Mouse (Mus musculus): ENCODE results near the gene Vav2. TPM values are rescaled to one million over a fixed set of nuclear protein-coding genes. Genes with fewer than 3 reads are reported as not detected.

Gene Vav2
- polyA plus RNA-seq (2021; fragmentation: Nextera tagmentation): 0.95 and 0.97 TPM in 2 replicates
- long read RNA-seq, experiment 1, partial matches to known transcripts: 1 of 2 reads
- long read RNA-seq, experiment 1, other reads (novel, unspliced or antisense): 1 of 2 reads
- long read RNA-seq, experiment 2, partial matches to known transcripts: 9 of 13 reads
- long read RNA-seq, experiment 2, other reads (novel, unspliced or antisense): 4 of 13 reads

DNA sequence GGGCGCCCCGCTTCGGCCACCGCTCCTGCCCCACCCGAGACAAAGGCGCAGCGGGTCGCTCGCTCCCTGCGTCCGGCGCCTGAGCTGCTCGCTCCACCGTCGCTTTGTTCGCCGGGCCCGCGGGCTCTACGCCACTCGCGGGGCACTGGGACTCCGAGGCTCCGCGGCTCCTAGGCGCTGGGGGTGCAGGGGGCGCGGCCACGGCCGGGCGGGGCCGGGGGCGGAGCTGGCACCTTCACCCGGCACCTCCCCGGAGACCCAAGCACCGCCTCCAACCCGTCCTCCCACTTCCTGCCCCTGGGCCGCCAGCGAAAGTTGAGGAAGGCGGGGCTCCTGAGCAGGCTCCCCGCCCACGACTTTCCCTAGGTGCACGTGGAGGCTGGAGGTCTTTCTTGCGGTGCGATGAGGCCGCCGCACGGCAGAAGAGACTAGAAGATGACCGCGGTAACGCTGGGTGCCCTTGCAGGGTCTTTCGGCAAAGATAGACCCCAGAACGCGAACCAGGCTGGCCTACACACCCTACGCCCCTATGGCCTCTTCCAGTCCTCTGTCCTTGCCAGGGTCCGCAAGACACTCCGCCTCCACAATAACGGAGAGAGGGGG, at the start of gene Vav2:
Gene Vav2, minus strand, starts transcription at position 179 of the 603 bp plus-strand sequence.

DNA sequence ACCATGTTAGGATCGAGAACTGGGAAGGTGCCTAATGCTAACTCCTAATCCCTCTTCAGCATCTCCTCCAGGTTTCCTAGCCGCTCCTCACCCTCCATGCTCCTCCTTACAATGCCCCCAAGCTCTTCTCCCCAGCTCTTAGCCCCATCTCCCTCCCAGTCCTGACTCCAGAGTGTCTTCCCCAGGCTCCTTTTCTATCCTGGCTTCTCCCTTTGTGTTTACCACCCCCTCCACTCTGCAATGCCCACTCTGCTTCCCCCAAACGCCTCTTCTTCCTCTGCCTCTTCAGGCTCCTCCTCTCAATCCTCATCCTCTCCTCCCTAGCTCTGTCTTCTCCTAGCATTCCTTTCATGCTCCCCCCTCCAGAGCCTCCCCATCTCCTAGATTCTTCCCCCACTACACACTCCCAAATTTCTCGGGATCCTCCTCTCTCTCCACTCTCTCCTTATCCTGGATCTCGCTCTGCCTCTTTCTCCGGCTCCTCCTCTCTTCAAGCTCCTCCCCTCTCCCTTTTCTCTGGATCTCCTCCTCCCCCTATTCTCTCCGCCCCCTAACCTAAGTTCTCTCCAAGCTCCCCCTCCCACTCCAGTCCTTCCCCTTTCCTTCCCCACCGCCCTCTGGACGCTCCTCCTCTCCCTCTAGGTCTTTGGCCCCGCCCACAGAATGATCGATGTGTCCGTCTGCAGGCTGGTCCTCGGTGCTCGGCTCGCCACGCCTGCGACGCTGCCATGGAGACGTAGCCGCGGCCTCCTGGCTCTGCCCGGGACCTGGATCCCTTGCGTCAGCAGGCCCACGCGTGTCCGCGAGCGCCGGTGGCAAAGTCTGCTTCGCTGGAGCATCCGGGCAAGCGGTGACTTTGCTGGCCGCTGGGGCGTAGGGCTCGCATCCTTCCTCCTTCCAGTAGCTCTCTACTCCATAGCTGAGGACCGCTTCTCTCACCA, 15.2 kb upstream of the Vav2 start, which contains the start of gene Brd3os:
Gene Brd3os, plus strand, starts transcription at position 558 of the 941 bp plus-strand sequence.

GRCm38 (mm10) chr2:27248211-27248610, 178.6 kb downstream of the Vav2 start, which contains the start of gene Sardh:
Gene Sardh, minus strand, starts transcription at chr2:27248337.

Small RNAs within 50 kb of the gene (microRNA-seq; reads per million reads assigned to microRNA genes)
- gene Gm24049: not detected
- gene Mir7578: not detected

Other genes with a start within 250 kb of the Vav2 start
- gene Sardh, start 178.7 kb downstream of the Vav2 start, polyA plus RNA-seq (2021; fragmentation: Nextera tagmentation): 4.3 and 5.3 TPM in 2 replicates
- 41.3 and 46.3 TPM in 2 replicates for gene Brd3os, start 15.3 kb upstream of the Vav2 start, polyA plus RNA-seq (2021; fragmentation: Nextera tagmentation)
- gene Brd3, start 80.6 kb upstream of the Vav2 start, polyA plus RNA-seq (2021; fragmentation: Nextera tagmentation): 28.5 and 34.3 TPM in 2 replicates
- gene Wdr5, start 88.1 kb upstream of the Vav2 start, polyA plus RNA-seq (2021; fragmentation: Nextera tagmentation): 11.6 and 13.2 TPM in 2 replicates
- 2.8 TPM in 2 replicates for gene Rxra, start 249.4 kb upstream of the Vav2 start, polyA plus RNA-seq (2021; fragmentation: Nextera tagmentation)

Measured in layer of hippocampus, adult 6 months (tissue).